In genomic region chr7:16728596-16729348, GRCm38 (mm10) we compare ENCODE assay signal across 8 mouse cellular contexts. TPM values are rescaled to one million over a fixed set of nuclear protein-coding genes. Genes with fewer than 3 reads are reported as not detected.
DNase-seq lines count a peak whose midpoint lies in the region; ATAC-seq and TF ChIP-seq lines count a peak whose summit lies in the region.

No protein-coding gene starts in this region.

- TF ChIP-seq POLR2A in cortical plate, adult 2 months (IDR thresholded peaks at IDR 0.05; ENCODE audit: extremely low read depth, insufficient read depth, low read length), result no peak

- peak; percentile 72 to 82 for DNase-seq in left cerebral cortex, adult 18-20 months (ENCODE audit: low spot score in 2 of 2)
- DNase-seq in left cerebral cortex, adult 8-10 months (ENCODE audit: low spot score in 2 of 2), result no peak
- DNase-seq in gastrocnemius, postnatal 4 days (ENCODE audit: low spot score in 2 of 2), result peak; percentile 48 to 79
- DNase-seq in liver, result peak; percentile 73
- DNase-seq in spleen, postnatal 4 days (ENCODE audit: low spot score in 2 of 2), result peak; percentile 56 to 87

- H3K9me3 ChIP-seq in intestine, embryonic 15.5 days, result no peaks in the 10 kb centered on the region

- H3K4me2 ChIP-seq in intestine, embryonic 15.5 days (replicated peaks), result peak overlapping the region; percentile 51

- peaks cover 2% of the 10 kb centered on the region; the same call in 1 of the 2 replicates for H3K4me1 ChIP-seq in cortical plate, adult 2 months (ENCODE audit: control insufficient read depth, insufficient read depth, low read length)
- peaks cover 12% of the 10 kb centered on the region; the same call in 1 of the 2 replicates for H3K4me1 ChIP-seq in intestine, embryonic 15.5 days (replicated peaks)

- H3K4me3 ChIP-seq in cortical plate, adult 2 months (ENCODE audit: insufficient read depth, low read length), result peak overlapping the region; percentile 13
- H3K4me3 ChIP-seq in intestine, embryonic 15.5 days (replicated peaks), result 0 out of 2 replicates have a peak overlapping the region, but pooled peaks have one; percentile 3

- peak overlapping the region; percentile 13; the same call in 1 of the 2 replicates for H3K9ac ChIP-seq in intestine, embryonic 15.5 days

- H3K36me3 ChIP-seq in intestine, embryonic 15.5 days, result no peaks in the 10 kb centered on the region

- 22% methylated on average over 14 of the region's 14 CpGs for WGBS in intestine, embryonic 15.5 days

- ATAC-seq in intestine, embryonic 15.5 days, result peak; percentile 37
- peak; percentile 53; the same call in 1 of the 2 replicates for ATAC-seq in monocyte, adult 5-6 weeks (replicated peaks; ENCODE audit: insufficient number of reproducible peaks, low FRiP score, low TSS enrichment, poor library complexity, severe bottlenecking)

- H3K27ac ChIP-seq in cortical plate, adult 2 months (ENCODE audit: insufficient read depth, low read length), result no peak overlapping the region
- H3K27ac ChIP-seq in intestine, embryonic 15.5 days, result no peak overlapping the region

- peak; percentile 69 for TF ChIP-seq CTCF in cortical plate, adult 2 months (IDR thresholded peaks at IDR 0.05; ENCODE audit: extremely low read depth, insufficient read depth, low read length)

- no peaks in the 10 kb centered on the region for H3K27me3 ChIP-seq in intestine, embryonic 15.5 days (replicated peaks)

RNA-seq across cellular contexts. Expression of gene Ceacam9, which starts 7.0 kb away (rescaled TPM):
- under 1 TPM in 1 of 2 experiments, not detected in 1; 0.40 TPM for total RNA-seq in left cerebral cortex, adult 18-20 months (2021)
- total RNA-seq in left cerebral cortex, adult 8-10 months (2022), result under 1 TPM in 2 of 4 experiments, not detected in 2; 0.23 to 0.28 TPM
- 0.26 and 0.52 TPM in 2 replicates for polyA plus RNA-seq in cortical plate, adult 2 months (2012; rRNA removed)
- not detected for total RNA-seq in gastrocnemius, postnatal 4 days (2021)
- not detected in 2 replicates for polyA plus RNA-seq in intestine, embryonic 15.5 days (2015; fragmentation: Nextera tagmentation; extraction: Ambion mirVana)
- not detected in 3 replicates for total RNA-seq in monocyte, adult 5-6 weeks (2017)

RNA-seq across cellular contexts. Expression of gene Ap2s1, which starts 9.4 kb away (rescaled TPM):
- total RNA-seq in left cerebral cortex, adult 18-20 months (2021), result 100 to 1,000 TPM; 227 to 260 TPM
- 100 to 1,000 TPM; 244 to 255 (median 248) TPM for total RNA-seq in left cerebral cortex, adult 8-10 months (2022)
- 526 and 561 TPM in 2 replicates for polyA plus RNA-seq in cortical plate, adult 2 months (2012; rRNA removed)
- total RNA-seq in gastrocnemius, postnatal 4 days (2021), result 100 to 1,000 TPM in 1 of 2 experiments, 10 to 100 TPM in 1; 86.6 to 106 TPM
- 248 and 256 TPM in 2 replicates for polyA plus RNA-seq in intestine, embryonic 15.5 days (2015; fragmentation: Nextera tagmentation; extraction: Ambion mirVana)
- total RNA-seq in monocyte, adult 5-6 weeks (2017), result 59.7 to 77.7 TPM (median 69.6 TPM) in 3 replicates

RNA-seq across cellular contexts. Expression of gene Slc1a5, which starts 52.4 kb away (rescaled TPM):
- total RNA-seq in left cerebral cortex, adult 18-20 months (2021), result 1 to 10 TPM; 2.9 to 4.2 TPM
- 1 to 10 TPM; 4.3 to 7.4 (median 7.0) TPM for total RNA-seq in left cerebral cortex, adult 8-10 months (2022)
- polyA plus RNA-seq in cortical plate, adult 2 months (2012; rRNA removed), result 5.7 and 6.1 TPM in 2 replicates
- total RNA-seq in gastrocnemius, postnatal 4 days (2021), result 10 to 100 TPM; 51.8 to 55.1 TPM
- 61.8 and 64.0 TPM in 2 replicates for polyA plus RNA-seq in intestine, embryonic 15.5 days (2015; fragmentation: Nextera tagmentation; extraction: Ambion mirVana)
- total RNA-seq in monocyte, adult 5-6 weeks (2017), result 40.9 to 71.2 TPM (median 56.6 TPM) in 3 replicates

RNA-seq across cellular contexts. Expression of gene Ceacam15, which starts 53.3 kb away (rescaled TPM):
- total RNA-seq in left cerebral cortex, adult 18-20 months (2021), result not detected
- total RNA-seq in left cerebral cortex, adult 8-10 months (2022), result not detected
- polyA plus RNA-seq in cortical plate, adult 2 months (2012; rRNA removed), result 0.08 TPM in 1 of 2 replicates, not detected in the other
- total RNA-seq in gastrocnemius, postnatal 4 days (2021), result not detected
- polyA plus RNA-seq in intestine, embryonic 15.5 days (2015; fragmentation: Nextera tagmentation; extraction: Ambion mirVana), result not detected in 2 replicates
- not detected in 3 replicates for total RNA-seq in monocyte, adult 5-6 weeks (2017)

Comparison
In these comparisons a context has a peak if more than half of its experiments do, and no peak if none do; other contexts are left out.
1. DNase-seq: peak in left cerebral cortex, adult 18-20 months (2 of 2), gastrocnemius, postnatal 4 days (2 of 2), liver (single experiment) and spleen, postnatal 4 days (2 of 2); none in left cerebral cortex, adult 8-10 months (0 of 2).